Mouse (Mus musculus) adrenal gland, postnatal 14 days (tissue): ENCODE data around the gene Mmaa. TPM values are rescaled to one million over a fixed set of nuclear protein-coding genes. Genes with fewer than 3 reads are reported as not detected.
A peak's percentile ranks its signal among the peaks of the same experiment; 100 is the strongest.

Source experiments
- DNase-seq: peaks from one replicate; pipeline ENCODE4 v3.0.0; 2021; ENCODE audit warnings: mixed read lengths
- total RNA-seq: library from RNA; stranded (reverse); gene quantifications from 2 replicates; pipeline ENCODE4 v1.2.3, GENCODE M21; 2021

Mmaa gene
- total RNA-seq, 1 experiment from 2014 or later: 36.6 TPM

GRCm38 (mm10) chr8:79222752-79223141, 72.0 kb downstream of the Mmaa start:
- DNase-seq: no peak

GRCm38 (mm10) chr8:79222106-79222751, 72.5 kb downstream of the Mmaa start:
- DNase-seq: peak; percentile 17

Other genes starting within 250 kb of the Mmaa start
- gene 1700011L22Rik, start 46.4 kb downstream of the Mmaa start, total RNA-seq: not detected in 2 replicates
- gene Smad1, start 104.6 kb upstream of the Mmaa start, total RNA-seq: 30.6 and 42.4 TPM in 2 replicates